Mouse (Mus musculus) MEL (cell line): Measurements from ENCODE around the gene Rftn2. TPM values are rescaled to one million over a fixed set of nuclear protein-coding genes. Genes with fewer than 3 reads are reported as not detected.
A peak's percentile ranks its signal among the peaks of the same experiment; 100 is the strongest.

Experiments
- DNase-seq: peaks from one replicate; pipeline ENCODE4 v3.0.0; 2011; ENCODE audit warnings: low read depth, low spot score
- H3K27ac ChIP-seq: 2 replicates; pipeline ENCODE4 v1.5.1; 2012; ENCODE audit warnings: low read depth, mild to moderate bottlenecking, control low read depth, low read length, moderate library complexity; ENCODE audit not compliant: control insufficient read depth
- H3K27me3 ChIP-seq, 2 experiments: fragments of 150-350 bp in 1 of 2; sonication (generic) in 1 of 2; 2 replicates each; pipeline ENCODE4 v1.6.1; 2012; ENCODE audit warnings: low read length in 2 of 2, mild to moderate bottlenecking in 2 of 2, improper control_type of control experiment in 1 of 2, moderate library complexity in 1 of 2; ENCODE audit not compliant: insufficient read depth in 2 of 2, control insufficient read depth in 1 of 2
- H3K36me3 ChIP-seq, 2 experiments: 2 replicates each; pipeline ENCODE4 v1.6.1; 2012 to 2014; ENCODE audit warnings: low read length in 2 of 2, improper control_type of control experiment in 1 of 2, inconsistent platforms in 1 of 2, mild to moderate bottlenecking in 1 of 2; ENCODE audit not compliant: insufficient read depth in 2 of 2, control insufficient read depth in 1 of 2
- H3K4me1 ChIP-seq, 2 experiments: fragments of 150-350 bp in 1 of 2; sonication (generic) in 1 of 2; 2 replicates each; pipeline ENCODE4 v1.6.1; 2012; ENCODE audit warnings: low read length in 2 of 2, improper control_type of control experiment in 1 of 2, mild to moderate bottlenecking in 1 of 2; ENCODE audit not compliant: insufficient read depth in 2 of 2, control insufficient read depth in 1 of 2
- H3K4me3 ChIP-seq, 2 experiments: fragments of 150-350 bp in 1 of 2; sonication (generic) in 1 of 2; 2 replicates each; pipeline ENCODE4 v1.5.1; 2012; ENCODE audit warnings: low read depth in 2 of 2, low read length in 2 of 2, mild to moderate bottlenecking in 2 of 2, moderate library complexity in 2 of 2, control low read depth in 1 of 2, improper control_type of control experiment in 1 of 2; ENCODE audit not compliant: control insufficient read depth in 1 of 2, insufficient read depth in 1 of 2
- H3K79me2 ChIP-seq: 2 replicates; pipeline ENCODE4 v1.6.1; 2012; ENCODE audit warnings: mild to moderate bottlenecking, low read length, moderate library complexity; ENCODE audit not compliant: control insufficient read depth, poor library complexity, insufficient read depth
- H3K9ac ChIP-seq: 2 replicates; pipeline ENCODE4 v1.6.1; 2012; ENCODE audit warnings: low read depth, mild to moderate bottlenecking, control low read depth, low read length, moderate library complexity; ENCODE audit not compliant: control insufficient read depth, poor library complexity, severe bottlenecking
- H3K9me3 ChIP-seq: fragments of 150-350 bp; sonication (generic); replicated peaks from 2 replicates; pipeline ENCODE4 v1.6.1; 2012; ENCODE audit warnings: mild to moderate bottlenecking, low read length, improper control_type of control experiment, moderate library complexity; ENCODE audit not compliant: insufficient read depth
- CHD2 ChIP-seq: IDR thresholded peaks from 2 replicates; pipeline ENCODE4 v1.6.1; 2011; ENCODE audit warnings: low read length, improper control_type of control experiment
- JUND ChIP-seq: IDR thresholded peaks from 2 replicates; pipeline ENCODE4 v1.6.1; 2011; ENCODE audit warnings: low read depth, mild to moderate bottlenecking, improper control_type of control experiment, low read length
- MAFK ChIP-seq: IDR thresholded peaks from 2 replicates; pipeline ENCODE4 v1.6.1; 2011; ENCODE audit warnings: low read depth, mild to moderate bottlenecking, low read length, improper control_type of control experiment, borderline replicate concordance
- MAX ChIP-seq: IDR thresholded peaks from 2 replicates; pipeline ENCODE4 v1.6.1; 2011; ENCODE audit warnings: low read length, improper control_type of control experiment
- MXI1 ChIP-seq: IDR thresholded peaks from 2 replicates; pipeline ENCODE4 v1.6.1; 2011; ENCODE audit warnings: mild to moderate bottlenecking, low read depth, low read length, improper control_type of control experiment
- POLR2A ChIP-seq, 2 experiments: IDR thresholded peaks; 2 replicates each; pipeline ENCODE4 v1.6.1; 2011 to 2012; ENCODE audit warnings: low read length in 2 of 2, mild to moderate bottlenecking in 2 of 2, control low read depth in 1 of 2, improper control_type of control experiment in 1 of 2, low read depth in 1 of 2, moderate library complexity in 1 of 2; ENCODE audit not compliant: control insufficient read depth in 1 of 2, insufficient read depth in 1 of 2, poor library complexity in 1 of 2
- POLR2AphosphoS5 ChIP-seq: IDR thresholded peaks from 2 replicates; pipeline ENCODE4 v1.6.1; 2012; ENCODE audit warnings: low read depth, borderline replicate concordance, mild to moderate bottlenecking, inconsistent platforms, low read length, moderate library complexity, mixed read lengths
- RAD21 ChIP-seq: IDR thresholded peaks from 2 replicates; pipeline ENCODE4 v1.6.1; 2011; ENCODE audit warnings: mild to moderate bottlenecking, low read depth, low read length, improper control_type of control experiment
- TAL1 ChIP-seq: IDR thresholded peaks from 2 replicates; pipeline ENCODE4 v1.6.1; 2012; ENCODE audit warnings: mild to moderate bottlenecking, inconsistent platforms, low read length, moderate library complexity, mixed read lengths
- UBTF ChIP-seq: IDR thresholded peaks from 2 replicates; pipeline ENCODE4 v1.6.1; 2012; ENCODE audit warnings: low read depth, mild to moderate bottlenecking, inconsistent platforms, low read length, improper control_type of control experiment, moderate library complexity, borderline replicate concordance; ENCODE audit not compliant: insufficient read depth
- USF2 ChIP-seq, 2 experiments: IDR thresholded peaks; 2 replicates each; pipeline ENCODE4 v1.6.1; 2011 to 2012; ENCODE audit warnings: improper control_type of control experiment in 2 of 2, low read length in 2 of 2, borderline replicate concordance in 1 of 2, inconsistent platforms in 1 of 2, low read depth in 1 of 2, mild to moderate bottlenecking in 1 of 2; ENCODE audit not compliant: insufficient read depth in 1 of 2
- ZMIZ1 ChIP-seq: IDR thresholded peaks from 2 replicates; pipeline ENCODE4 v1.6.1; 2012; ENCODE audit warnings: low read depth, mild to moderate bottlenecking, inconsistent platforms, low read length, improper control_type of control experiment, moderate library complexity
- ZNF384 ChIP-seq: IDR thresholded peaks from 2 replicates; pipeline ENCODE4 v1.6.1; 2012; ENCODE audit warnings: low read depth, mild to moderate bottlenecking, inconsistent platforms, low read length, improper control_type of control experiment
- polyA plus RNA-seq, 2 experiments: library from polyadenylated mRNA; stranded (reverse) in 1 of 2; unstranded in 1 of 2; fragments of >175 nt in 1 of 2; fragments of >200 nt in 1 of 2; gene quantifications; 2 replicates each; pipeline versions ENCODE4 v1.2.1 to v1.2.4; 2012; ENCODE audit warnings: low replicate concordance in 2 of 2, low read depth in 1 of 2; ENCODE audit not compliant: insufficient read length in 2 of 2, insufficient read depth in 1 of 2, missing spikeins in 1 of 2
- total RNA-seq: library from RNA; depleted of rRNA; stranded (reverse); fragments of 300-350 nt; gene quantifications from 2 replicates; pipeline ENCODE4 v1.2.3, GENCODE M21; 2012

The Rftn2 gene
- total and polyA plus RNA-seq, 3 experiments: 0.01 TPM; not detected in 2

DNA sequence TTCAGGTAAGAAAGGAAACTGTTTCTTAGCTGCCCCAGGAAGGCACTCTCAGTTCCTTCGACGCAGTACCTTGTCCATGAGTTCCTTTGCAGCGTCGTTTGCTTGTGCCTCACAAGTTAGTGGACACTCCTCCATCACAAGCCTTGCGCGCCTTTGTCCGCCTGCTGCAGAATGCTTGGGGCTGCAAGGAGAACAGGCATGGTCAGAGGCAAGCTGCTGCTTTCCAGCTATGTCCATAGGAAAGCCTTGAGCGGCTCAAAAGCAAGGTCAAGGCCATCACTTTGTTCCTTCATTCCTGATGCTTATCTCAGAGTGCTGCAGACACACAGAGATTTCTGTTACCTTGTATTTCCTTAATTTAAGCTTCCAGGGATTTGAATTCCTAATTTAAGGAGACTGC, 15.5 kb downstream of the Rftn2 start:
- H3K27ac ChIP-seq: no peak overlapping the region
- H3K4me3 ChIP-seq: no peak overlapping the region
- no peaks in the 10 kb centered on the region for H3K79me2 ChIP-seq
- TF ChIP-seq POLR2A (IDR thresholded peaks at IDR 0.05; ENCODE audit: control insufficient read depth in 1 of 2, insufficient read depth in 1 of 2, low read depth in 1 of 2, low read length in 2 of 2, poor library complexity in 1 of 2) (no peak), MXI1 (no peak), ZMIZ1 (no peak), CHD2 (no peak), RAD21 (no peak), TAL1 (no peak), ZNF384 (no peak), MAFK (no peak), MAX (no peak), JUND (no peak)
- peaks cover 0 to 4% of the 10 kb centered on the region in 2 experiments; a peak in 1 of 4 replicates for H3K4me1 ChIP-seq
- peaks cover 1 to 5% of the 10 kb centered on the region in 2 experiments; a peak in 3 of 4 replicates for H3K27me3 ChIP-seq
- 0 out of 4 replicates have a peak, but pooled peaks cover 0 to 2% of the 10 kb centered on the region in 2 experiments for H3K36me3 ChIP-seq
- DNase-seq: no peak
- no peaks in the 10 kb centered on the region for H3K9me3 ChIP-seq
- no peak overlapping the region for H3K9ac ChIP-seq

DNA sequence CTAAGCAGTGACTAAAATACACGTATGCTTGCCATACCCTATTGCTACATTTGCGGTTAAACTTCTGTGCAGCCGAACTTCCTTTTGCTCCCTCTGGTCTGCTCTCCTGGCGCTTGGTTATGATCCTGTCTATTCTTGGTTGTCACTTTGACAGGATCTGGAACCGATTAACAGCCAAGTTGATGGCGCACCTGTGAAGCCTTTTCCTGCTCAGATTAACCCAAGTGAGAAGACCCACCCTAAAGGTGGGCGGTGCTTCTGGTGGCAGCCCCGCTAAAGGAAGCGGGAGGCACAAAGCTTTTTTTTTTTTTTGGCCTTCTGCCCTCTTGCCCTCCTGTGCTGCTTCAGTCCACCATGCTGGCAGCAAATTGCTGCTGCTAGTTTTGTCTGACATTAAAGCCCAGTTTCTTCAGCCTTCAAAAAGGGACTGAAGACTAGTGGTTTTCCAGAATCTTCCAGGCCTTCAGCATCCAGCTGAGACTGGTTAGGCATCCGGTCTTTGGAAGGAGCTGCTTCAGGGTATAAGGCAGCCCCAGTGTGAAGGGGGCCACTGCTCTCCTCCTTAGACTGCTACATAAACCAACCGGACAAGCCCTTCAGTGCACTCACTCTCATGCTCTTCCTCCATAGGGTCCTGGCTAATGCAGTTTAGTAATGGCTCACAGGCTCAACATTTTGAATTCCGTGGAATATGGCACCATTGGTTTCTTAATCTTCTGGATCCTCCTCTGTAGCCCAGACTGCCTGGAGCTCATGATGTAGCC, 16.2 kb downstream of the Rftn2 start:
- Histone ChIP-seq H3K36me3 (no peaks in the 10 kb centered on the region), H3K4me1 (peaks cover 0 to under 1% of the 10 kb centered on the region in 2 experiments; a peak in 1 of 4 replicates), H3K9ac (no peak overlapping the region), H3K9me3 (no peaks in the 10 kb centered on the region), H3K4me3 (no peak overlapping the region), H3K79me2 (no peaks in the 10 kb centered on the region), H3K27ac (no peak overlapping the region), H3K27me3 (peaks cover 1 to 7% of the 10 kb centered on the region in 2 experiments; a peak in 3 of 4 replicates)
- no peak for DNase-seq
- TF ChIP-seq ZNF384 (peak; percentile 62), UBTF (no peak)

DNA sequence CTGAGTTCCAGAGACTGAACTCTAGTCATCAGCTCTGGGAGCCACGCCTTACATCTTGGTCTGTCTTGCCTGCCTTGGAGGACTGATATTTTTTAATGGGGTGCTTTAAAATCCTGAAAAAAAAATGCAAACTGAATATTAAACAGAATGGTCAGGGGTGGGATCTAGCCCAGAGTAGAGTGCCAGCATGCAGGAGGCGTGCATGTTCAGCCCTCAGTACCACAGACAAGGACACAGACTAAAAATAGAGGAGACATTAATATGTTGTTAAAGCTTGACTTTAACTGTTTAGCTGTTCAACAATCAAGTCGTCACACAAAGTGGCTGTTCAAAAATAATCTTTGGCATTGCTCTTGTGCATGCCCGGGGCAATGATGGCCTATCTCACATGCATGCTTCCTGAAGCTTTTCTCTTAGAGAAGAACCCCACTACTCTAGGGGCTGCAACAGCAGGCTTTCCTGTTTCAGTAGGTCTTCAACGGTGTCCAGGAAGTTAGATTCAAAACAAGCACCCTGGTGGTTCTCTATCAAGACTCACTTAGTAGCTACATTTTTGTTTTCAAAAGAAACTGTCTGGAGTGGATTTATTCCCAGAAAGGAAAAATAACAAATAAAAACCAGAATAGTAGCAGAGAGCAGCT, 18.0 kb downstream of the Rftn2 start:
- DNase-seq: no peak
- H3K4me1 ChIP-seq: no peaks in the 10 kb centered on the region
- no peaks in the 10 kb centered on the region for H3K79me2 ChIP-seq
- TF ChIP-seq POLR2AphosphoS5 (no peak), USF2 (IDR thresholded peaks at IDR 0.05; ENCODE audit: borderline replicate concordance in 1 of 2, insufficient read depth in 1 of 2, low read depth in 1 of 2, low read length in 2 of 2) (no peak)
- H3K9me3 ChIP-seq: no peaks in the 10 kb centered on the region
- peaks cover 1 to 7% of the 10 kb centered on the region in 2 experiments; a peak in 3 of 4 replicates for H3K27me3 ChIP-seq
- H3K4me3 ChIP-seq: no peak overlapping the region
- H3K9ac ChIP-seq: no peak overlapping the region
- H3K27ac ChIP-seq: no peak overlapping the region
- no peaks in the 10 kb centered on the region for H3K36me3 ChIP-seq
